Mouse (Mus musculus): ENCODE results near the gene Pcdh15. TPM values are rescaled to one million over a fixed set of nuclear protein-coding genes. Genes with fewer than 3 reads are reported as not detected.

The Pcdh15 gene
- polyA plus RNA-seq (2016; fragmentation: Nextera tagmentation; extraction: Ambion mirVana) = 2.2 and 3.2 TPM in 2 replicates

DNA sequence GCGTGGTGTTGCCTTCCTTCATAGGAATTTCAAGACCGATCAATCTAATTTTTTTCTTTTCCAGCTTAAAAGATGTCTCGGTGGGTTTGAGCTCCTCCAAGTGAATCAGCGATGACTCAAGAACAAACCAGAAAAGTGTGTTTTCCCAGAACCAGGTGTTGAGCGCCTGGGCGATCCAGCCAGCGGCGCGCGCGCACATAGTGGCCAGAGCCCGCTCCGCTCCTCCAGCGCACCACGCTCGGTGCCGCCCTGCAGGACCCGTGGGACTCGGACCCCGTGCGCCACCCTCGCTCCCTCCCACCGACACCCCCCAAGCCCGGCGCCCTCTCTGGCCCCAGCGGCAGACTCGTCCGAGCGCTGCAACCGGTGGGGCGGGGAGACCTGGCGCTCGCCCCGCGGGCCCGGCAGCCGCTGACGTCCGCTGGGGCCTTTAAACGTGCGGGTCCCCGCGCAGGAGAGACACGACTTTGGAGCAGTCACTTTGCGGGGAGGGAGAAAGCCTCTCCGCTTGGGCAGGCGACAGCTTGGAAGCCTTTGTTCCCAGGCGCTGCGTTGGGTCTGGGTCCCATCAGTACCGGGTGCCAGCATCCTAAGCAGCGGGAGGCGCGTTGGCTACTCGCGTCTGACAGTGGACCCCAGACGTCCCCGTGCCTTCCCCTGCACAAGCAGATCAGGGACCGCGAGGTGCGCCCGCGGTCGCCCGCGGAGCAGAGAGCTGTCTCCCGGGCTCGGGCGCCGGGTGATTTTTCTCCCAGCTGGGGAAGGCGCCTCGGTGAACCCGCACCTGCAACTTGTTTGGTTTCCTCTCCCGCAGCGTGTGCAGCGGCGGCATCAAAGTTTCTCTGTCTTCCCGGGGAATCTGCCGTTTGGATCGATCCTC, at the start of gene Pcdh15:
Pcdh15 (plus strand) TSS at position 377 of the 880 bp plus-strand sequence.
- peaks cover 67% of the 10 kb centered on the region for H3K27me3 ChIP-seq
- H3K9ac ChIP-seq = peak within 1 kb of the TSS; percentile 59
- H3K9me3 ChIP-seq = no peaks in the 10 kb centered on the region
- peak; percentile 24; the same call in 1 of the 2 replicates for ATAC-seq (ENCODE audit: low FRiP score)
- H3K4me1 ChIP-seq = peaks cover 5% of the 10 kb centered on the region
- WGBS = under 1% methylated on average over 79 of the region's 79 CpGs
- peak within 1 kb of the TSS; percentile 98 for H3K4me2 ChIP-seq
- no peaks in the 10 kb centered on the region for H3K36me3 ChIP-seq (replicated peaks)
- H3K27ac ChIP-seq = no peak within 1 kb of the TSS
- H3K4me3 ChIP-seq (replicated peaks) = peak within 1 kb of the TSS; percentile 65

- ATAC-seq (ENCODE audit: low FRiP score) = no peak
Observed at GRCm38 (mm10) chr10:73052074-73052473, 47.1 kb upstream of the Pcdh15 start.

DNA sequence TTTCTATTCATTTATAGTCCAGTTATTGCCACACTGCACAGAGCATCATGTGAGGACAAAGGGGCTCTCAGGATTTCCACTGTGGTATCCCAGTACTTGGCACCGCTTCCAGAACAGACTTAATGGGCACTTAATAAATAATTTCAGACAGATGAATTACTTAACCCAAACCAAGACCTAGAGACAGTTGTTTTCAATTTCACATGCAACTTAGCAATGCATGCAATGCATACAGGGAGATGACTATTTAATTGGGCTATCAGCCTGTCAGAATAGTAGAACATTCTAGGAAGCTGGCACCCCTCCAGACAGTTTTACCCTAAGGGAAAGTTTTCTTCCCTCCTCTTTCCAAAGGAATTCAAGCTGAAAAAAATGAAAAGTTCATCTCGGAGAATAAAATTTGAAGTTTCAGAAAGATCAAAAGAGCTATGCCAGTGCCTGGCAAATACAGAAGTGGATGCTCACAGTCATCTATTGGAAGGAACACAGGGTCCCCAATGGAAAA, 39.4 kb upstream of the Pcdh15 start:
- Histone ChIP-seq H3K4me3 (replicated peaks) (no peak overlapping the region), H3K36me3 (replicated peaks) (no peaks in the 10 kb centered on the region), H3K9me3 (no peaks in the 10 kb centered on the region), H3K4me2 (no peak overlapping the region), H3K27ac (no peak overlapping the region), H3K9ac (no peak overlapping the region), H3K4me1 (no peaks in the 10 kb centered on the region), H3K27me3 (no peaks in the 10 kb centered on the region)
- no peak for ATAC-seq (ENCODE audit: low FRiP score)
- WGBS = 79% methylated on average over 2 of the region's 2 CpGs

More at GRCm38 (mm10) chr10:73052074-73052473, 47.1 kb upstream of the Pcdh15 start:
- no peaks in the 10 kb centered on the region for H3K27me3 ChIP-seq
- no peaks in the 10 kb centered on the region for H3K9me3 ChIP-seq
- no peaks in the 10 kb centered on the region for H3K36me3 ChIP-seq (replicated peaks)
- no peak overlapping the region for H3K27ac ChIP-seq
- H3K4me1 ChIP-seq = no peaks in the 10 kb centered on the region
- H3K9ac ChIP-seq = no peak overlapping the region
- H3K4me3 ChIP-seq (replicated peaks) = no peak overlapping the region
- H3K4me2 ChIP-seq = no peak overlapping the region
- 84% methylated on average over 6 of the region's 6 CpGs for WGBS

GRCm38 (mm10) chr10:73086703-73087102, 12.4 kb upstream of the Pcdh15 start:
- H3K4me1 ChIP-seq = no peaks in the 10 kb centered on the region
- H3K36me3 ChIP-seq (replicated peaks) = no peaks in the 10 kb centered on the region
- WGBS = 67% methylated on average over 5 of the region's 5 CpGs
- no peak overlapping the region for H3K27ac ChIP-seq
- no peak overlapping the region for H3K9ac ChIP-seq
- H3K4me3 ChIP-seq (replicated peaks) = no peak overlapping the region
- no peak for ATAC-seq (ENCODE audit: low FRiP score)
- H3K9me3 ChIP-seq = no peaks in the 10 kb centered on the region
- H3K4me2 ChIP-seq = no peak overlapping the region
- H3K27me3 ChIP-seq = no peaks in the 10 kb centered on the region

DNA sequence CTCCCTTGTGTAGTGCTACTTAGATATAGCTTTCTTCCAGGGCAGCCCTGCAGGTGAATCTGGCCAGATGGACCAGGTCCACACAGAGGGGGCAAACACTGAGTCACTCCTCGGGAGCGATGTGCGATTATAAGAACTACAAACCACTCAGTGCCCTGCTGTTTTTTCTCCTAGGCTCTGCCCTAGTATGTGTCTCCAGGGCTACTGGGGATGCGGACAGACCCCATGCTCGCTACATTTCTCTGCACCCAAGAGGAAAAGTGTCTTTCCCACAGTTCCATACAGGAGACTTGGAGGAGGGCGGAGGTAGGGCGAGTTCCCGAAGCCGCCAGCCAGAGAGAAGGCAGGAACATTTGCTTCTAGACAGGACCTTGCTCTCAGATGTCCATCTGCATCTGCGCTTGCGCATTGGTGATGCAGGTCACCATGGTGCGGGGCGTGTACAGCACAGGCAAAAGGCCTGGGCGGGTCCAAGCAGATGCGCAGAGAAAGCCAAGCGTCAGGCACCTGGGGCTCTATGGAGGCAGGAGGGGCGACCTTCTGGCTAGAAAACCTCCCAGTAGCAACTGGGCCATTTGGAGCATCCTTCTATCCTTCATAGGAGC, 2.5 kb upstream of the Pcdh15 start:
- Histone ChIP-seq H3K27me3 (peaks cover 57% of the 10 kb centered on the region), H3K4me1 (peaks cover 5% of the 10 kb centered on the region), H3K4me3 (replicated peaks) (peak overlapping the region; percentile 45), H3K27ac (no peak overlapping the region), H3K4me2 (peak overlapping the region; percentile 78), H3K9me3 (no peaks in the 10 kb centered on the region), H3K9ac (peak overlapping the region; percentile 44), H3K36me3 (replicated peaks) (no peaks in the 10 kb centered on the region)
- 0% methylated on average over 17 of the region's 17 CpGs for WGBS
- peak; percentile 63 for ATAC-seq (ENCODE audit: low FRiP score)

GRCm38 (mm10) chr10:73097176-73097575, 2.0 kb upstream of the Pcdh15 start:
- 0 out of 2 replicates have a peak, but pooled peaks have one; percentile 31 for ATAC-seq (ENCODE audit: low FRiP score)
- Histone ChIP-seq H3K4me2 (peak overlapping the region; percentile 78), H3K36me3 (replicated peaks) (no peaks in the 10 kb centered on the region), H3K9me3 (no peaks in the 10 kb centered on the region), H3K4me1 (peaks cover 5% of the 10 kb centered on the region), H3K27me3 (peaks cover 62% of the 10 kb centered on the region), H3K4me3 (replicated peaks) (peak overlapping the region; percentile 45), H3K9ac (no peak overlapping the region), H3K27ac (no peak overlapping the region)
- 2% methylated on average over 7 of the region's 7 CpGs for WGBS

- no peak overlapping the region for H3K9ac ChIP-seq
- H3K27ac ChIP-seq = no peak overlapping the region
- peak; percentile 58 for ATAC-seq (ENCODE audit: low FRiP score)
- peaks cover 5% of the 10 kb centered on the region for H3K4me1 ChIP-seq
- H3K27me3 ChIP-seq = peaks cover 64% of the 10 kb centered on the region
- no peaks in the 10 kb centered on the region for H3K36me3 ChIP-seq (replicated peaks)
- WGBS = 1% methylated on average over 17 of the region's 17 CpGs
- peak overlapping the region; percentile 23; the same call in 1 of the 2 replicates for H3K4me3 ChIP-seq (replicated peaks)
- no peaks in the 10 kb centered on the region for H3K9me3 ChIP-seq
- H3K4me2 ChIP-seq = peak overlapping the region; percentile 44
Observed at GRCm38 (mm10) chr10:73097979-73098378, 1.2 kb upstream of the Pcdh15 start.

DNA sequence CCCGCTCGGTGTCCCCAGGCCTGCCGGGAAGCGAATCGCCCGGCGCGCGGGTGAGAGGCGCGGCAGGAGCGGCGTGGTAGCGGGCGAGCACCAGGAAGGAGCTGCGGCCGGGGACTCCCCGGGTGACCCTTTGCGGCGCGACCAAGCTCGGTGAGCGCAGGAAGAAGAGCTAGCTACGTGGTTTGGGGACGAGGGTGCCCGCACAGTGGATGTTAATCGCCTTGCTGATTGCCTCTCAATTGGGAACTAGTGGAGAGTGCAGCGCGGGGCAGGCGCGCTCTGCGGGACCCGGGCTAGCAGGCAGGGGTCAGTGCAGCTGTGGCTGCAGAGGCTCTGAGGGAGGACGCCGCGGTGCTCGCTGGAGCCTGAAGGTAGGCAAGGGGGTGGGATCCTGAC, 702 bp downstream of the Pcdh15 start:
- ATAC-seq (ENCODE audit: low FRiP score) = peak; percentile 65
- Histone ChIP-seq H3K4me1 (peaks cover 5% of the 10 kb centered on the region), H3K36me3 (replicated peaks) (no peaks in the 10 kb centered on the region), H3K9ac (peak overlapping the region; percentile 59), H3K27ac (no peak overlapping the region), H3K4me3 (replicated peaks) (peak overlapping the region; percentile 65), H3K27me3 (peaks cover 66% of the 10 kb centered on the region), H3K4me2 (peak overlapping the region; percentile 98), H3K9me3 (no peaks in the 10 kb centered on the region)
- WGBS = under 1% methylated on average over 37 of the region's 37 CpGs

DNA sequence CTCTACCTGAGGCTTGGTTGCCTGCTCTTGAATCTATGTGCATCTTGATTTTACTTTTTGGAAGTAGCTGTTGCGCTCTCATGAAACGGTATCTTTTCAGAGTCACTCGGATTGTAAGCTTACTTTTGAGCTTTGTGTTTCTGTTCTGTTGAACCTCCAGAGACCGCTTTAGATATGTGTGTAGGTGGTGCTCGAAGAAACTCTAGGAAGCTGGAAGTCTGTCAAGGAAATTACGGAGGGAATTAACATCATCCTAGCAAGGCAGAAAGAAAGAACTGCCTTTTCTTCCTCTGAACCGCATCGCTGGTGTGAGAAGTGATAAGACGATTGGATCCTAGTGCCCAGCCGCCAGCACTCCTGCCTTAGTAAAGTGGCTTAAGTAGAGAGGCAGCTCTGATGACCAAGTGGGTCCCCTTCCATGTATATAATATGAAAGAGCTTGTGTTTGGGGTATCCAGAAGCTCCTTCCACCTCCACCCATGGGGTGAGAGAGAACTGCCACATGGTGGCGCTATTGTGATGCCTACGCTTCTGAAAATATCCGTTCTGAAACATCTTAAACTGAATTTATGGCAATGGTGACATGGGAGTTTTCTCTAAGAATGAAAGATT, 4.3 kb downstream of the Pcdh15 start:
- Histone ChIP-seq H3K4me3 (replicated peaks) (no peak overlapping the region), H3K4me1 (no peaks in the 10 kb centered on the region), H3K9ac (no peak overlapping the region), H3K27ac (no peak overlapping the region), H3K27me3 (peaks cover 41% of the 10 kb centered on the region), H3K4me2 (no peak overlapping the region), H3K9me3 (no peaks in the 10 kb centered on the region), H3K36me3 (replicated peaks) (no peaks in the 10 kb centered on the region)
- no peak for ATAC-seq (ENCODE audit: low FRiP score)
- 77% methylated on average over 13 of the region's 13 CpGs for WGBS

GRCm38 (mm10) chr10:73105893-73106292, 6.8 kb downstream of the Pcdh15 start:
- Histone ChIP-seq H3K27me3 (peaks cover 17% of the 10 kb centered on the region), H3K4me1 (no peaks in the 10 kb centered on the region), H3K4me2 (no peak overlapping the region), H3K27ac (no peak overlapping the region), H3K9ac (no peak overlapping the region), H3K4me3 (replicated peaks) (no peak overlapping the region), H3K9me3 (no peaks in the 10 kb centered on the region), H3K36me3 (replicated peaks) (no peaks in the 10 kb centered on the region)
- no peak for ATAC-seq (ENCODE audit: low FRiP score)
- 51% methylated on average over 2 of the region's 2 CpGs for WGBS

DNA sequence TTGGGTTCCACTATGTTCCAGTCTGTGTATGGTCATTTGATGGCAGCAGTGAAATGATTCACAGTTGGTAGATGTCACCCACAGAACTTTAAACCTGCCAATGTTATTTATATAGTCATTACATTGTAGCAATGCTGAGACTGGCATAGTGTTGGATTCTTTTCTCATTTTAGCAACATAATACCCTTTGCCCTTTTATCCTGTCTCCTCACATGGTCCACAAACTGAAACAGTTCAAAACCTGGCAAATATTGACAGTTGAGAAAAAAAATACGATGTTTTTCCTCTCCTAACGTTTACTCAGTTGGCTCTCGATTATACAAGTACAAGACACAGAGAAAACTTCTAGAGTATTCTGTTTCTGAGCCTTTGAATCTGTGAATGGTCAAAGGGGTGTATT, 38.8 kb downstream of the Pcdh15 start:
- 88% methylated on average over 3 of the region's 3 CpGs for WGBS

GRCm38 (mm10) chr10:73147543-73147942, 48.4 kb downstream of the Pcdh15 start:
- Histone ChIP-seq H3K27ac (no peak overlapping the region), H3K4me2 (no peak overlapping the region), H3K4me1 (no peaks in the 10 kb centered on the region; the same call in 1 of the 2 replicates), H3K36me3 (replicated peaks) (no peaks in the 10 kb centered on the region), H3K27me3 (no peaks in the 10 kb centered on the region), H3K4me3 (replicated peaks) (no peak overlapping the region), H3K9ac (no peak overlapping the region), H3K9me3 (no peaks in the 10 kb centered on the region)
- ATAC-seq (ENCODE audit: low FRiP score) = no peak

More for the DNA sequence above, 38.8 kb downstream of the Pcdh15 start:
- ATAC-seq (ENCODE audit: low FRiP score) = no peak
- Histone ChIP-seq H3K9ac (no peak overlapping the region), H3K9me3 (no peaks in the 10 kb centered on the region), H3K27me3 (no peaks in the 10 kb centered on the region), H3K27ac (no peak overlapping the region), H3K4me1 (no peaks in the 10 kb centered on the region), H3K36me3 (replicated peaks) (no peaks in the 10 kb centered on the region), H3K4me2 (no peak overlapping the region), H3K4me3 (replicated peaks) (no peak overlapping the region)
